Mouse (Mus musculus): ENCODE measurements around the gene 3110040N11Rik.

GRCm38 (mm10) chr7:81772786-81773539 lies 16.3 kb downstream of the 3110040N11Rik start:
- TF ChIP-seq CTCF (IDR thresholded peaks at IDR 0.05; ENCODE audit: extremely low read depth, insufficient read length, insufficient replicate concordance, low read depth, low read length): no peak
- TF ChIP-seq POLR2A (IDR thresholded peaks at IDR 0.05; ENCODE audit: low read depth, low read length): no peak
